Mouse (Mus musculus) heart, embryonic 13.5 days (tissue): ENCODE measurements around the gene Hnrnpc. TPM values are rescaled to one million over a fixed set of nuclear protein-coding genes. Genes with fewer than 3 reads are reported as not detected.
"Not testable (repeated sequence)": the region's sequence is repeated elsewhere in the genome, so short reads cannot be mapped to it uniquely, and the experiment has no call there.

ENCODE experiments used
- ATAC-seq: fragments of 200-750 bp; cut with Nextera tagmentation; 2 replicates; pipeline ENCODE4 v1.8.0; 2017; ENCODE audit warnings: moderate TSS enrichment; ENCODE audit not compliant: insufficient number of reproducible peaks, low FRiP score, low TSS enrichment; ENCODE audit errors: extremely low read depth
- H3K27ac ChIP-seq: fragments of 300-500 bp; sonication (generic); replicated peaks from 2 replicates; pipeline ENCODE4 v1.5.1; 2015; ENCODE audit warnings: moderate library complexity, mild to moderate bottlenecking, inconsistent platforms
- H3K27me3 ChIP-seq: fragments of 300-500 bp; sonication (generic); replicated peaks from 2 replicates; pipeline ENCODE4 v1.6.1; 2015; ENCODE audit warnings: mild to moderate bottlenecking, inconsistent platforms
- H3K36me3 ChIP-seq: fragments of 300-500 bp; sonication (generic); 2 replicates; pipeline ENCODE4 v1.6.1; 2015; ENCODE audit warnings: mild to moderate bottlenecking, inconsistent platforms
- H3K4me1 ChIP-seq: fragments of 300-500 bp; sonication (generic); 2 replicates; pipeline ENCODE4 v1.6.1; 2015; ENCODE audit warnings: inconsistent platforms
- H3K4me2 ChIP-seq: fragments of 300-500 bp; sonication (generic); 2 replicates; pipeline ENCODE4 v1.6.1; 2015; ENCODE audit warnings: inconsistent platforms, mild to moderate bottlenecking, moderate library complexity
- H3K4me3 ChIP-seq: fragments of 300-500 bp; sonication (generic); 2 replicates; pipeline ENCODE4 v1.5.1; 2015; ENCODE audit warnings: moderate library complexity, mild to moderate bottlenecking, inconsistent platforms
- H3K9ac ChIP-seq: fragments of 300-500 bp; sonication (generic); 2 replicates; pipeline ENCODE4 v1.6.1; 2015; ENCODE audit warnings: inconsistent platforms, mild to moderate bottlenecking, moderate library complexity
- H3K9me3 ChIP-seq: fragments of 300-500 bp; sonication (generic); 2 replicates; pipeline ENCODE4 v1.6.1; 2016; ENCODE audit warnings: inconsistent platforms
- WGBS: fragments of 180-500 bp; shearing (Covaris S2); methylation state at CpG from one replicate; pipeline ENCODE4 v1.1.7; 2015; ENCODE audit warnings: mixed read lengths; 5-methylcytosine and 5-hydroxymethylcytosine counted together
- polyA plus RNA-seq: library from polyadenylated mRNA; unstranded; fragments of >200 nt; fragmentation: Nextera tagmentation; extraction: Ambion mirVana; gene quantifications from 2 replicates; pipeline ENCODE4 v1.2.1, GENCODE M21; 2015

The Hnrnpc gene
- polyA plus RNA-seq, 1 experiment from 2014 or later = 340 TPM

DNA sequence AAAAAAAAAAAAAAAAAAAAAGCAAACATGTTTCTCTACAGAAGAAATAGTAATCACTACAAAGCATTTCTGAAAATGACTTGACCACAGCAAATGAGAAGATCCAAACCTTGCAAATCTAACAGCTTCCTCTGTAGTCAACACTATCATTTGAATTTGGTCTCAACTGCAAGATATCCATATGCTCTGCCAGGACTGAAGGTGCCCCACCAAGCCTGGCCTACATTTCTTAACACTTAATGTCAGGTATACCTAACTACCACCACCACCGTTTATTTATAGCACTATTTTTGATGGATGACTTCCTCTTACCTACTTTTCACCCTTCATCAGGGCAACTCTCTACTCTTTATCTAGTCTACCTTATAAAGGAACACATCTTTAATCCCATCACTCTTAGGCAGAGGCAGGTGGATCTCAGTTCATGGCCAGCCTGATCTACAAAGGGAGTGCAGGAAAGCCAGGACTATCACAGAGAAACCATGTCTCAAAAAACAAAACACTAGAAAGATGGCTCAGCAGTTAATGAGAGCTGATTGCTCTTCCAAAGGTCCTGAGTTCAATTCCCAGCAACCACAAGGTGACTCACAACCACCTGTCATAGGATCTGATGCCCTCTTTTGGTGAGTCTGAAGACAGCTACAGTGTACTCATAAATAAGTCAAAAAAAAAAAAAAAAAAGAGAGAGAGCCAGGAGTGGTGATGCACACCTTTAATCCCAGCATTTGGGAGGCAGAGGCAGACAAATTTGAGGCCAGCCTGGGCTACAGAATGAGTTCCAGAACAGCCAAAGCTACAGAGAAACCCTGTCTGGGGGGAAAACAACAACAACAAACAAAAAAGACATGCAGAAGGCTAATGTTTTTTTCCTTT, 2.3 kb downstream of the Hnrnpc start:
- no peaks in the 10 kb centered on the region for H3K9me3 ChIP-seq
- peak overlapping the region; percentile 79 for H3K4me2 ChIP-seq
- peaks cover 42% of the 10 kb centered on the region for H3K4me1 ChIP-seq
- ATAC-seq = no peak
- peak overlapping the region; percentile 28; the same call in 1 of the 2 replicates for H3K9ac ChIP-seq
- peaks cover 24% of the 10 kb centered on the region for H3K36me3 ChIP-seq
- WGBS = 72% methylated on average over 1 of the region's 1 CpGs
- H3K27me3 ChIP-seq = no peaks in the 10 kb centered on the region
- H3K27ac ChIP-seq = no peak overlapping the region
- H3K4me3 ChIP-seq = peak overlapping the region; percentile 99

DNA sequence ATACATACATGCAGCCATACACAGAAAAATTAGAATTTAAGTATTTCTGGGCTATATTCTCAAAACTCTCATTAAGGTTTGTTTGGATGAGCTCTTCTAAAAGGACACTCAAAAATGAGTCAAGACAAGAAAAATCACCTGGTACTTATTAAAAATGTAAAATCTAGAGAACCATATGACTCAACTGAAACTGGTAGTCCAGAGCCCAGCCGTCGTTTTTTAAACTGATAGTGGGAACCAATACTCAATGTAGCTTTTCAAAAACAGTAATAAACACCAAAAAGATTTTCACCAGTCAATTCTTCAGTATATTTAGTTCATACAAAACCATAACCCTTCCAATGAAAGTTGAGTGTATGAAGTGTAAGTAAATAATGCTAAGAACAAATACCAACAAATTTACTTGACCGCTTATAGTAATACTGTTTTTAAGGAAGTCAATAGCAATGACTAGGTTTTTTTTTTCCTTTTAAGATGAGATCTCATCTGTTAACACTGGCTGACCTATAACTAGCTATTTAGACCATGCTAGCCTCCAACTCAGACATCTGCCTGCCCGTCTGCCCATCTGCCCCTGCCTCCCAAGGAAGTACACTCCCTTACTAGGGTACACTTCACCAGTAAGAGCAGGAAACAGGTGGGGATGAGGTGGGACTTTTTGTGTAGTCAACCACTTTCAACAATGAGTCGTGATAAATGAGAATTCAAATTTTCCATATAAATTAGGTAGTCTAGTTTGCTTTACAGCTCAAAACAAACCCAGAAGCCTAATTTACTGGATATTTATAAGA, 3.5 kb downstream of the Hnrnpc start:
- peaks cover 40% of the 10 kb centered on the region for H3K4me1 ChIP-seq
- no peak overlapping the region for H3K27ac ChIP-seq
- no peaks in the 10 kb centered on the region for H3K27me3 ChIP-seq
- peak overlapping the region; percentile 79 for H3K4me2 ChIP-seq
- ATAC-seq = no peak
- H3K36me3 ChIP-seq = peaks cover 35% of the 10 kb centered on the region
- 61% methylated on average over 5 of the region's 5 CpGs for WGBS
- no peak overlapping the region for H3K9ac ChIP-seq
- H3K4me3 ChIP-seq = peak overlapping the region; percentile 99
- no peaks in the 10 kb centered on the region for H3K9me3 ChIP-seq

DNA sequence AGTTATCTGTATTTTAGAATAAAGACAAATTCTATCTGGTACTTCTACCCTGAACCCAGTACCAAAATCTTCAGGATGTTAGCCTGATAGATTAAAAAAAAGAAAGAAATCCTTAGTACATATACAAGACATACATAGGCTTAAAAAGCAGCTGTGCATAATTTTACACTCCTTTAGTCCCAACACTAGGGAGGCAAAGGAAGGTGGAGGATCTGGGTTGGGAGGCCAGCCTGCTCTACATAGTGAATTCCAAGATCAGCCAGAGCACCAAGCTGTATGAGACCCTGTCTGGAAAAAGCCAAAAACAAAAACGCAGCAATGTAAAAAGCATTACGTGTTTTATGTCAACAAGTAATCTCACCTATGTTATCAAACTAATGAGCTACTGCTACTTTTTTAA, 4.3 kb downstream of the Hnrnpc start:
- H3K4me2 ChIP-seq = peak overlapping the region; percentile 79

DNA sequence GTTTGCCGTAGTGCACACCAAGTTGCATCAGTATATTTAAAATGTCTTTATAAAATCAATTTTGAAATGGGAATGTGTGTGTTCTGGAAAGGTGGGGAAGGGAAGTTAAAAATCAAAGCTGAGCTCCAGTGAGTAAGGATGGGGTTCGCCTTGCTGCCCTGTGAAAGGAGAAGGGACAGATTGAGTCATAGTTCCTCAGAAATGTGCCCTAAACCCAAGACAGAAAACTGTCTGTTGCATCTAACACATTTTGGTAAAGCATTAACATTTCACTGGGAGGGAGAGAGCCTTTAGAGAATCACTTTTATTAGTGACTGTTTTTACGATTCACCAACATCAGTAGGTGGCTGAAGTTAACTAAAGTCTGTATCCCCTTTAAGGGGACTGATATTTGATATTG, 5.4 kb downstream of the Hnrnpc start:
- not testable (repeated sequence) for ATAC-seq, H3K4me3 ChIP-seq, H3K27ac ChIP-seq, H3K27me3 ChIP-seq, H3K4me2 ChIP-seq, H3K9me3 ChIP-seq, H3K9ac ChIP-seq
- peaks cover 45% of the 10 kb centered on the region for H3K4me1 ChIP-seq
- WGBS = 86% methylated on average over 3 of the region's 3 CpGs
- peaks cover 49% of the 10 kb centered on the region for H3K36me3 ChIP-seq

More for the DNA sequence above, 4.3 kb downstream of the Hnrnpc start:
- Histone ChIP-seq H3K9ac (no peak overlapping the region), H3K27me3 (no peaks in the 10 kb centered on the region), H3K9me3 (no peaks in the 10 kb centered on the region), H3K36me3 (peaks cover 43% of the 10 kb centered on the region), H3K4me3 (0 out of 2 replicates have a peak overlapping the region, but pooled peaks have one; percentile 8), H3K4me1 (peaks cover 40% of the 10 kb centered on the region), H3K27ac (no peak overlapping the region)
- no peak for ATAC-seq
- 61% methylated on average over 2 of the region's 2 CpGs for WGBS

DNA sequence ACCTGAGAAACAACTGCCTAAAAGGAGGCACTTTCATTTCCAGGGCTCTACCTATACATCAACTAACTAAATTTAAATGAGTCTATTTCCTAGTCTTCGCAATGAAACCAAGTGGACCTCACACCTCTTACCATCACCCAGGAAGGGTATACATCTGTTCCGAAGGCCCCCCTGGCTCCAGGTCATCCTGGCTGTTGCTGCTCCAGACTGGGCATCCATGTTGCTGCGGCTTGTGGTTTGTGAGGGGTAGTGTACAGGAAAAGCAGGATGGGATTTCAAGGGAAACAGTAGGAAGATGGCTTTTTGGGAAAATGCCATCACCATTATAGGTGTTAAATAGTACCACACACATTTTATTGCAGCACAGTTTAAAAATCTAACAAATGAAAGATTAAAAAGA, 6.6 kb downstream of the Hnrnpc start:
- ATAC-seq, H3K9ac ChIP-seq, H3K27me3 ChIP-seq, H3K27ac ChIP-seq, H3K4me2 ChIP-seq, H3K9me3 ChIP-seq, H3K4me3 ChIP-seq: not testable (repeated sequence)
- Histone ChIP-seq H3K36me3 (peaks cover 60% of the 10 kb centered on the region), H3K4me1 (peaks cover 43% of the 10 kb centered on the region)
- 93% methylated on average over 3 of the region's 3 CpGs for WGBS

DNA sequence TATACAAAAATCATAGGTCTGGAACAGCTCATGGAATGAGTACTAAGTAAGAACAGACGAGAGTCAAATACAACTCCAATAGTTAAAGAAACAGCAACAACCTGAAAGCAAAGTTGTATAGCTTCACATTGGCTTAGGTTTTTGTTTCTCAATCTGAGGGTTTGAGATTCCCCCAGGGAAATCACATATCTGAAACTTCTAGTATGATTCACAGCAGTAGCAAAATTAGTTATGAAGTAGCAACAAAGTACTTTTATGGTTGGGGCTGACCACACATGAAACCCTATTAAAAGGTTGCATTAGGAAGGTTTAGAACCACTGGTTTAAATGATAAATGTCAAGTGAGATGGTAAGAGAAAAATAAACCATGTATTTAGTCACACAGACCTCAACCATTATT, 9.3 kb downstream of the Hnrnpc start:
- Histone ChIP-seq H3K4me2 (no peak overlapping the region), H3K27me3 (no peaks in the 10 kb centered on the region), H3K27ac (no peak overlapping the region), H3K36me3 (peaks cover 75% of the 10 kb centered on the region), H3K9ac (no peak overlapping the region), H3K4me3 (no peak overlapping the region), H3K4me1 (peaks cover 17% of the 10 kb centered on the region), H3K9me3 (no peaks in the 10 kb centered on the region)
- no peak for ATAC-seq
- WGBS = 76% methylated on average over 1 of the region's 1 CpGs

DNA sequence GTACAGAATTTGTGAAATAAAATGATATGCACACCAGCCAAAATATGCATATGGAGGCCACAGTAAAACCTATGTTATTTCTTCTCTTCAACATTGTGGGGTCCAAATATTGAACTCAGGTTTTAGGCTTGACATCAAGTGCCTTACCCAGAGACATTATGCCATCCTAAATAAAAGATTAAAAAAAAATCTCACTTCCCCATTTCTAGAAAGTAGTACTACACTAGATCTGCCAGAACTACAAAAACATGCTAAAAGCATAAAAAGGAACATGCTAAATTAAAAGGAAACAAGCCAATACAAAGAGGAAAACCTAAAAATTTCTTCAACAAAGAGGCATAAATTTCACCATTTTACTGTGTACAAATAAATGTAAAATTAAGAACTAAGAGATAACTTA, 20.7 kb downstream of the Hnrnpc start:
- Histone ChIP-seq H3K27ac (no peak overlapping the region), H3K27me3 (no peaks in the 10 kb centered on the region), H3K9ac (no peak overlapping the region), H3K4me2 (no peak overlapping the region), H3K36me3 (peaks cover 85% of the 10 kb centered on the region), H3K9me3 (no peaks in the 10 kb centered on the region), H3K4me3 (no peak overlapping the region), H3K4me1 (no peaks in the 10 kb centered on the region)
- no peak for ATAC-seq

DNA sequence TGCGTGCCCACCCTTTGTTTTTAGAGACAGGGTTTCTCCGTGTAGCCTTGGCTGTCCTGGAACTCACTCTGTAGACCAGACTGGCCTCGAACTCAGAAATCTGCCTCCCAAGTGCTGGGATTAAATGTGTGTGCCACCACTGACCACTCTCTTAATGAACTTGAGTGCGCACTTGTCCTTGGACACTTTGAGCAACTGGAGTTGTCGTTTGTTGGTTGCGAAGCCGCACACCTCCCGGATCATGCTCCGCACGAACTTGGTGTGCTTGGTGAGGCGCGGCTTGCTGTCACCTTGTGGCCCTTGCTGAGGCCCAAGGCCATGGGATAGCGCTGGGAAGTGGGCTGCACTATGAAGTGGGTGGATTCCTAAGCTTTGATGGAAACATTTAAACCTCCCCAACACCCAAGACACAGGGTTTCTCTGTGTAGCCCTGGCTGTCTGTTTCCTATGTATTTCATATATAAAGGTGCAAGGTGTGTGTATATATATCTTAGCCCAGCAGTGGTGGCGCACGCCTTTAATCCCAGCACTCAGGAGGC, 32.2 kb downstream of the Hnrnpc start:
- H3K27me3 ChIP-seq = no peaks in the 10 kb centered on the region
- no peaks in the 10 kb centered on the region for H3K4me1 ChIP-seq
- H3K4me3 ChIP-seq = no peak overlapping the region
- ATAC-seq = no peak
- peaks cover 65% of the 10 kb centered on the region for H3K36me3 ChIP-seq
- no peak overlapping the region for H3K27ac ChIP-seq
- H3K9ac ChIP-seq = no peak overlapping the region
- H3K4me2 ChIP-seq = no peak overlapping the region
- WGBS = 89% methylated on average over 15 of the region's 15 CpGs
- no peaks in the 10 kb centered on the region for H3K9me3 ChIP-seq

DNA sequence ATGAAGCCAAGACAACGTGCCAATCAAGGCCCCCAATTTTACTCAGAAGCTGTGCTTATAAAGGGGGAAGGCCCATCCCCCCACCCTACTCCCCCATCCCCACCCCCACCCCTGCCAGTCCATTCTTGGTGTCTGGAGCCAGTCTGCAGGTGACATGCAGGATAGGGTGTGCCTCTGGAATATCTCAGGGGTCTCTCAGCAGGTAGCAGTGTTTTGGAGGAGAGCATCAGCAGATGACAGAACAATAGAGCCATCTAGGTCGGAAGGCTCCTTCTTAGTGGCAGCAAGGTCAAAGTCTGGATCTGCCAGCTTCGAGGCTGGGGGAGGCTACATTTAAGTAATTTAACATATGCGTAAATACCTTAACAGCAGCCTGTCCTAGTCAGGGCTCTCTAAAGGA, 37.7 kb downstream of the Hnrnpc start:
- H3K4me2 ChIP-seq = no peak overlapping the region
- no peak overlapping the region for H3K9ac ChIP-seq
- ATAC-seq = no peak
- H3K27me3 ChIP-seq = no peaks in the 10 kb centered on the region
- H3K9me3 ChIP-seq = no peaks in the 10 kb centered on the region; the same call in 1 of the 2 replicates
- 56% methylated on average over 4 of the region's 4 CpGs for WGBS
- H3K36me3 ChIP-seq = peaks cover 10% of the 10 kb centered on the region
- no peak overlapping the region for H3K27ac ChIP-seq
- H3K4me1 ChIP-seq = no peaks in the 10 kb centered on the region
- no peak overlapping the region for H3K4me3 ChIP-seq

DNA sequence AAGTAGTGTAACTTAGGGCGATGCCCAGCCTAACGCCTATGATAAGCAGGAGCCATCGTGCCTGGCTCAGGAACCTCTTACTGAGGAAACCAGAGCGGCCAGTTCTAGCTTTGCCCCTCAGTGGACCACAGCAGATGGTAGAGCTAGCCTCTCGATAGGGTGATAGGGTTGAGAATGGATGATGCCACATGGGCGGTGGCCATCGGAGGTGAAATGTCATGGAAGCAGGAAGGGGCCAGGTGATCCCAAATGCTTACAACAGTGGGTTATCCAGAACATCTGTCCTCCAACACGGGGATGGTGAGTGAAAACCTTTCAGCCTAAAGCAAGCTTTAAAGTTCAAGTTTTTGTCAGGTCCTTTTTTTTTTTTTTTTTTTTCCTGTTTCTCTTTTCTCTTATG, 42.0 kb downstream of the Hnrnpc start:
- H3K9me3 ChIP-seq = no peaks in the 10 kb centered on the region; the same call in 1 of the 2 replicates

DNA sequence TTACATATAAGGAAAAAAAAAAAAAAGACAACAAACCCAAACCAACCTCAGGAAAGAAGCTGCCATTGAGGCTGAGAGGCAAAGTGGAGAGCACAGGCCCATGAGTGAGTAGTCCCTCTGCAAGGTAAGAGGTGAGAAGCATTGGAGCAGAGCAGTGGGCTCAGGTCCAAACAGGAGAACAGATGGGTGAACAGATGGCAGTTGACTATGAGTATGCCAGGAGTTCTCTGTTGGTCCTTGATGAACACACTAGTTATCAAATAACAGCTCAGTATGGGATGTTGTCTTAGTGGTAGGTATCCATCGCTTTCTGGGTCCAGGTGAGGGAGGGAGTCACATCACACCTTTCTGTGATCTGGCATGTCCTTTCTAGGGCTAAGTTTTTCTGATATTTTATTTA, 43.0 kb downstream of the Hnrnpc start:
- Histone ChIP-seq H3K4me1 (no peaks in the 10 kb centered on the region), H3K27ac (no peak overlapping the region), H3K4me2 (no peak overlapping the region), H3K9ac (no peak overlapping the region), H3K9me3 (no peaks in the 10 kb centered on the region; the same call in 1 of the 2 replicates), H3K36me3 (no peaks in the 10 kb centered on the region), H3K4me3 (no peak overlapping the region), H3K27me3 (no peaks in the 10 kb centered on the region)
- WGBS = 74% methylated on average over 1 of the region's 1 CpGs
- ATAC-seq = no peak

More for the DNA sequence above, 42.0 kb downstream of the Hnrnpc start:
- H3K9ac ChIP-seq = no peak overlapping the region
- WGBS = 81% methylated on average over 8 of the region's 8 CpGs
- no peak for ATAC-seq
- H3K27me3 ChIP-seq = no peaks in the 10 kb centered on the region
- H3K36me3 ChIP-seq = no peaks in the 10 kb centered on the region
- H3K27ac ChIP-seq = no peak overlapping the region
- no peak overlapping the region for H3K4me2 ChIP-seq
- H3K4me3 ChIP-seq = no peak overlapping the region
- no peaks in the 10 kb centered on the region for H3K4me1 ChIP-seq
